Mouse (Mus musculus): Measurements from ENCODE around the gene Zfp472. TPM values are rescaled to one million over a fixed set of nuclear protein-coding genes. Genes with fewer than 3 reads are reported as not detected.
"Not testable (repeated sequence)": the region's sequence is repeated elsewhere in the genome, so short reads cannot be mapped to it uniquely, and the experiment has no call there.

The Zfp472 gene
- total RNA-seq, 1 experiment from 2014 or later: 16.7 TPM

GRCm38 (mm10) chr17:32992699-32993474, 27.3 kb downstream of the Zfp472 start, which contains the start of gene Zfp952:
Gene Zfp952 (plus strand): TSS chr17:32993129.
- ATAC-seq (replicated peaks; ENCODE audit: low read depth, poor library complexity, severe bottlenecking): peak; percentile 100

GRCm38 (mm10) chr17:32998492-32998891, 32.9 kb downstream of the Zfp472 start:
- ATAC-seq (replicated peaks; ENCODE audit: low read depth, poor library complexity, severe bottlenecking): no peak

- peak; percentile 62; the same call in 1 of the 2 replicates for ATAC-seq (replicated peaks; ENCODE audit: low read depth, poor library complexity, severe bottlenecking)
Observed at GRCm38 (mm10) chr17:33008337-33008736, 42.7 kb downstream of the Zfp472 start.

DNA sequence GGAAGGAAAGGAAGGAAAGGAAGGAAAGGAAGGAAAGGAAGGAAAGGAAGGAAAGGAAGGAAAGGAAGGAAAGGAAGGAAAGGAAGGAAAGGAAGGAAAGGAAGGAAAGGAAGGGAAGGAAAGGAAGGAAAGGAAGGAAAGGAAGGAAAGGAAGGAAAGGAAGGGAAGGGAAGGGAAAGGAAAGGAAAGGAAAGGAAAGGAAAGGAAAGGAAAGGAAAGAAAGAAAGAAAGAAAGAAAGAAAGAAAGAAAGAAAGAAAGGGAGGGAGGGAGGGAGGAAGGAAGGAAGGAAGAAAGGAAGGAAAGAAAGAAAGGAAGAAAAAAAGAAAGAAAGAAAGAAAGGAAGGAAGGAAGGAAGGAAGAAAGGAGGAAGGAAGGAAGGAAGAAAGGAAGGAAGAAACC, 54.8 kb downstream of the Zfp472 start:
- ATAC-seq (replicated peaks; ENCODE audit: low read depth, poor library complexity, severe bottlenecking): not testable (repeated sequence)

Other genes starting within 250 kb of the Zfp472 start
- 29.4 and 38.3 TPM in 2 replicates for gene Zfp871, start 177.5 kb upstream of the Zfp472 start, total RNA-seq (2017)
- gene Zfp811, start 155.9 kb upstream of the Zfp472 start, total RNA-seq (2017): not detected in 2 replicates
- 4.9 and 9.1 TPM in 2 replicates for gene Zfp799, start 135.6 kb upstream of the Zfp472 start, total RNA-seq (2017)
- gene Zfp870, start 74.2 kb upstream of the Zfp472 start, total RNA-seq (2017): 2.5 and 7.3 TPM in 2 replicates
- not detected in 2 replicates for gene Cyp4f14, start 48.5 kb upstream of the Zfp472 start, total RNA-seq (2017)
- gene Cyp4f13, start 18.4 kb upstream of the Zfp472 start, total RNA-seq (2017): 8.2 and 10.7 TPM in 2 replicates
- gene Zfp952, start 27.3 kb downstream of the Zfp472 start, total RNA-seq (2017): 6.2 and 10.3 TPM in 2 replicates
- gene Zfp763, start 67.6 kb downstream of the Zfp472 start, total RNA-seq (2017): 9.9 and 16.0 TPM in 2 replicates
- not detected in 2 replicates for gene 4921501E09Rik, start 102.2 kb downstream of the Zfp472 start, total RNA-seq (2017)
- 7.5 and 9.3 TPM in 2 replicates for gene Zfp563, start 123.5 kb downstream of the Zfp472 start, total RNA-seq (2017)
- not detected in 2 replicates for gene Morc2b, start 173.9 kb downstream of the Zfp472 start, total RNA-seq (2017)
- gene Olfr55, start 202.6 kb downstream of the Zfp472 start, total RNA-seq (2017): not detected in 2 replicates
- gene Olfr239, start 225.5 kb downstream of the Zfp472 start, total RNA-seq (2017): not detected in 2 replicates

Data from common myeloid progenitor, adult 5-6 weeks (primary cell).